Mouse (Mus musculus): ENCODE measurements around the gene Tmem150c. TPM values are rescaled to one million over a fixed set of nuclear protein-coding genes. Genes with fewer than 3 reads are reported as not detected.
A peak's percentile ranks its signal among the peaks of the same experiment; 100 is the strongest.

Gene Tmem150c
- total RNA-seq, 1 experiment, result 0.22 TPM

DNA sequence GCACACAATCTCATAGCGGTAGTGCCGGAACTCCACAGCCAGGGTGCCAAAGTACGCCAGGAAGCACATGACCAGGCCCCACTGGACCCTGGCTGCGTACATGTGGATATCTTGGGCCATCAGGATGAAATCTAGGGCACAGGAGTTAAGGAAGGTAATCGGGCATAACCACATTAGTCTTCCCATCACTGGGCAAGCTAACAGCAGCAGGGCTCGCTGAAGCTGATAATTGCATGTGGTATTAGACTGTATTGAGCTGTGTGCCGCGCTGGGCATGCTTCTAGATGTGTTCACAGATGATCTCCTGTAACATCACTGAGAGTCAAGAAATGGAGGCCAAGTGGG, 79.7 kb downstream of the Tmem150c start:
- Histone ChIP-seq H3K4me3 (ENCODE audit: insufficient read depth in 1 of 2, low read depth in 1 of 2, low read length in 2 of 2, poor library complexity in 1 of 2, severe bottlenecking in 1 of 2) (no peak overlapping the region), H3K27ac (ENCODE audit: insufficient read depth, low read depth, low read length, poor library complexity, severe bottlenecking) (no peak overlapping the region), H3K9me3 (ENCODE audit: control insufficient read depth, insufficient read depth, low read depth, low read length) (no peaks in the 10 kb centered on the region), H3K9ac (ENCODE audit: insufficient read depth, low read depth, low read length, poor library complexity, severe bottlenecking) (no peak overlapping the region), H3K36me3 (ENCODE audit: control insufficient read depth, insufficient read depth, low read length, poor library complexity, severe bottlenecking) (no peaks in the 10 kb centered on the region), H3K4me1 (ENCODE audit: control insufficient read depth in 2 of 2, insufficient read depth in 2 of 2, low read length in 2 of 2, poor library complexity in 1 of 2) (peaks cover 0 to 6% of the 10 kb centered on the region in 2 experiments; a peak in 1 of 4 replicates)
- no peak for DNase-seq (ENCODE audit: low read depth, low spot score)
- in situ Hi-C loops (cut with MboI; ENCODE audit: low sequenced_read_pairs in 2 of 2, unreplicated experiment in 2 of 2), result loop anchor here in 1 of 2 experiments (10.0 to 25.0 kb wide), 2 partner anchors 157 to 235 kb away; no protein-coding TSS in a partner anchor
- TF ChIP-seq MAFK (IDR thresholded peaks at IDR 0.05; ENCODE audit: insufficient read depth, low read depth, low read length) (no peak), CHD2 (IDR thresholded peaks at IDR 0.05; ENCODE audit: low read depth, low read length) (no peak), HCFC1 (IDR thresholded peaks at IDR 0.05; ENCODE audit: borderline replicate concordance, insufficient read depth, low read length) (no peak), ZNF384 (IDR thresholded peaks at IDR 0.05; ENCODE audit: low read depth, low read length) (no peak), ZC3H11A (IDR thresholded peaks at IDR 0.05; ENCODE audit: borderline replicate concordance, low read depth, low read length) (no peak)

DNA sequence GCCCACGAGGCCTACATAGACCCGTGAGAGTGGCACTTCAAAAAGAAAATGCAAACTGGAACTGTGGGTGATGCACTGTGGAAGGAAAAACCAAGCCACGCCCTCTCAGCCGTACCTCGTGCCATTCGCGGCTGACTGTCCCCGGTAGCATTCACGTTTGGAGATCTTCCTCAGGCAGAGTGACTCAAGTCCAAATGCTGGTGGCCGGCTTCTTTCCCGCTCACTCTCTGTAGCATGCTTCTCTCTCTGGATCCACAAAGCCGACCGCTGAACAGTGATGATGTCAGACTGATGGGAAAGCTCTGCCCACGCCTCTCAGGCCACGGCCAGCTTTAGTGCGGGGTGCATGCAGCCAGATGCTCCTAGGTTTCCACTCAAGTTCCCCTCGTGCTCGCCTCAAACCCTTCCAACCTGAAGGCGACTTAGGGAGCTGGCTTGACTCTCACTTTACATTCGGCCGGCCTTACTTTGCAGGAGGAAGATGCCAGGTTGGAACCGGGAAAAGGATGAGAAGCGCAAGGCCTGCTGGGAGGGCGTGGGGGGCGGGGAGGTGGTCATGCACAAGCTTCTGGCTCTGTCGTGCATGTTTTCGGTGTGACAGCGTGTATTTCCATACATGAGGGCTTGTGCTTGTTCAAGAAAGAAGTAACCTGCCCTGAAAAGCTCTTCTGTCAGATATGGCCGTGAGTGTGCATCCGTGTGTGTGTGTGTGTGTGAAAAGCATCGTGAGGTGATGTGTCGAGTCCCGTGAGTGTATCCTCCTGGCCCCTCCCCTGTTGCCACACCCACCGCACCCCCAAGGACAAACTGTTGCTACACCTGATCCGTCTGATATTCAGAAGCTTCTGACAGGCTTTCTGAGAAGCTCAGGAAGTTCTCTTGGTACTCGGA, 80.3 kb downstream of the Tmem150c start:
- Histone ChIP-seq H3K27ac (ENCODE audit: insufficient read depth, low read depth, low read length, poor library complexity, severe bottlenecking) (no peak overlapping the region), H3K9me3 (ENCODE audit: control insufficient read depth, insufficient read depth, low read depth, low read length) (no peaks in the 10 kb centered on the region), H3K9ac (ENCODE audit: insufficient read depth, low read depth, low read length, poor library complexity, severe bottlenecking) (no peak overlapping the region; the same call in 1 of the 2 replicates), H3K36me3 (ENCODE audit: control insufficient read depth, insufficient read depth, low read length, poor library complexity, severe bottlenecking) (no peaks in the 10 kb centered on the region), H3K4me1 (ENCODE audit: control insufficient read depth in 2 of 2, insufficient read depth in 2 of 2, low read length in 2 of 2, poor library complexity in 1 of 2) (peaks cover 0 to 6% of the 10 kb centered on the region in 2 experiments; a peak in 1 of 4 replicates), H3K4me3 (ENCODE audit: insufficient read depth in 1 of 2, low read depth in 1 of 2, low read length in 2 of 2, poor library complexity in 1 of 2, severe bottlenecking in 1 of 2) (peak overlapping the region; percentile 28 to 62)
- TF ChIP-seq HCFC1 (IDR thresholded peaks at IDR 0.05; ENCODE audit: borderline replicate concordance, insufficient read depth, low read length), result no peak
- TF ChIP-seq CHD2 (IDR thresholded peaks at IDR 0.05; ENCODE audit: low read depth, low read length), result no peak
- TF ChIP-seq ZC3H11A (IDR thresholded peaks at IDR 0.05; ENCODE audit: borderline replicate concordance, low read depth, low read length), result no peak
- no peak for TF ChIP-seq MAFK (IDR thresholded peaks at IDR 0.05; ENCODE audit: insufficient read depth, low read depth, low read length)
- no peak for TF ChIP-seq ZNF384 (IDR thresholded peaks at IDR 0.05; ENCODE audit: low read depth, low read length)
- DNase-seq (ENCODE audit: low read depth, low spot score), result peak; percentile 16
- in situ Hi-C loops (cut with MboI; ENCODE audit: low sequenced_read_pairs in 2 of 2, unreplicated experiment in 2 of 2), result loop anchor here in 1 of 2 experiments (10.0 to 25.0 kb wide), 2 partner anchors 158 to 236 kb away; no protein-coding TSS in a partner anchor

DNA sequence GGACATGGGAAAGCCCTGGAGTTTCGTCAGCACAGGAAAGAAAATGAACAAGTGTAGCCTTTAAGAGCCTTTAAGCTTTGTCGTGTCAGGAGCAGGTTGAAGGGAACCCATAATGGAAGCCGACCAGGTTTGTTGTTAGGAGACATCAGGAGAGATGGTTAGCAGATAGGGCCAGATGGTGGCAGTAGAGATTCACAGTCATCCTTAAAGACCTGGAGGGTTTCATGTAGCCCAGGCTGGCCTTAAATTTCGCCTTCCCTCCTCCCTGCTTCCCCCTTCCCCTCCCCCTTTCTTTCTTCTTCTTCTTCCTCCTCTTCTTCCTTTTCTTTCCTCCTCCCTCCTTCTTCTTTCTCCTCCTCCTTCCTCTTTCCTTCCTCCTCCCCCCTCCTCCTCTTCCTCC, 85.0 kb downstream of the Tmem150c start:
- peak; percentile 19 for DNase-seq (ENCODE audit: low read depth, low spot score)
- H3K9me3 ChIP-seq (ENCODE audit: control insufficient read depth, insufficient read depth, low read depth, low read length), result no peaks in the 10 kb centered on the region
- H3K36me3 ChIP-seq (ENCODE audit: control insufficient read depth, insufficient read depth, low read length, poor library complexity, severe bottlenecking), result peaks cover 11% of the 10 kb centered on the region
- TF ChIP-seq HCFC1 (IDR thresholded peaks at IDR 0.05; ENCODE audit: borderline replicate concordance, insufficient read depth, low read length), result no peak
- TF ChIP-seq MAFK (IDR thresholded peaks at IDR 0.05; ENCODE audit: insufficient read depth, low read depth, low read length), result no peak
- TF ChIP-seq ZC3H11A (IDR thresholded peaks at IDR 0.05; ENCODE audit: borderline replicate concordance, low read depth, low read length), result no peak
- TF ChIP-seq ZNF384 (IDR thresholded peaks at IDR 0.05; ENCODE audit: low read depth, low read length), result no peak
- TF ChIP-seq CHD2 (IDR thresholded peaks at IDR 0.05; ENCODE audit: low read depth, low read length), result no peak
- H3K27ac ChIP-seq (ENCODE audit: insufficient read depth, low read depth, low read length, poor library complexity, severe bottlenecking), result no peak overlapping the region
- no peak overlapping the region for H3K4me3 ChIP-seq (ENCODE audit: insufficient read depth in 1 of 2, low read depth in 1 of 2, low read length in 2 of 2, poor library complexity in 1 of 2, severe bottlenecking in 1 of 2)
- H3K4me1 ChIP-seq (ENCODE audit: control insufficient read depth in 2 of 2, insufficient read depth in 2 of 2, low read length in 2 of 2, poor library complexity in 1 of 2), result peaks cover 0 to 5% of the 10 kb centered on the region in 2 experiments; a peak in 1 of 4 replicates
- H3K9ac ChIP-seq (ENCODE audit: insufficient read depth, low read depth, low read length, poor library complexity, severe bottlenecking), result no peak overlapping the region
- in situ Hi-C loops (cut with MboI; ENCODE audit: low sequenced_read_pairs in 2 of 2, unreplicated experiment in 2 of 2), result loop anchor here in 1 of 2 experiments (10.0 to 25.0 kb wide), 2 partner anchors 88 to 240 kb away; partner anchors contain the start of gene Tmem150c

DNA sequence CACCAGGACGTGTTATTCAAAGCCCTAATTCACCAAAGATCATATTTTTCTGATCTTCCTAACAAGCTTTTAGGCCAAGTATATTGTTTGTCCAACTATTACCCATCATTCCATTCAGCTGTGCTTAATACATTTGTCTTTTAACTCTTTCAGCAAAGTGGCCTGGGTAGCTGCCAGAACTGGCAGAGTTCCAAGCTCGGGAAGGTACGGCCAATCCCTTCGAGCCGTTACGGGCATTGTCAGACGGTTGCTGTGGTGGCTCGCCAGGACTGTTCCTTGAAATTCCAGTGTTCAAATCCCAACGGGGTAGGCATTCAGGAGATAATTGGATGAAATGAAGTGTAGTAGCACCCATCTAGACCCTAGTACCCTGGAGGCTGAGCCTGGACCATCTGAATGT, 87.1 kb downstream of the Tmem150c start:
- no peak overlapping the region for H3K27ac ChIP-seq (ENCODE audit: insufficient read depth, low read depth, low read length, poor library complexity, severe bottlenecking)
- DNase-seq (ENCODE audit: low read depth, low spot score), result no peak

More for the DNA sequence above, 87.1 kb downstream of the Tmem150c start:
- in situ Hi-C loops (cut with MboI; ENCODE audit: low sequenced_read_pairs in 2 of 2, unreplicated experiment in 2 of 2), result loop anchor here in 1 of 2 experiments (10.0 to 25.0 kb wide), 2 partner anchors 90 to 242 kb away; partner anchors contain the start of gene Tmem150c
- Histone ChIP-seq H3K4me1 (ENCODE audit: control insufficient read depth in 2 of 2, insufficient read depth in 2 of 2, low read length in 2 of 2, poor library complexity in 1 of 2) (no peaks in the 10 kb centered on the region), H3K9ac (ENCODE audit: insufficient read depth, low read depth, low read length, poor library complexity, severe bottlenecking) (no peak overlapping the region), H3K9me3 (ENCODE audit: control insufficient read depth, insufficient read depth, low read depth, low read length) (no peaks in the 10 kb centered on the region), H3K36me3 (ENCODE audit: control insufficient read depth, insufficient read depth, low read length, poor library complexity, severe bottlenecking) (peaks cover 20% of the 10 kb centered on the region), H3K4me3 (ENCODE audit: insufficient read depth in 1 of 2, low read depth in 1 of 2, low read length in 2 of 2, poor library complexity in 1 of 2, severe bottlenecking in 1 of 2) (no peak overlapping the region)
- TF ChIP-seq ZNF384 (IDR thresholded peaks at IDR 0.05; ENCODE audit: low read depth, low read length) (no peak), MAFK (IDR thresholded peaks at IDR 0.05; ENCODE audit: insufficient read depth, low read depth, low read length) (no peak), HCFC1 (IDR thresholded peaks at IDR 0.05; ENCODE audit: borderline replicate concordance, insufficient read depth, low read length) (no peak), CHD2 (IDR thresholded peaks at IDR 0.05; ENCODE audit: low read depth, low read length) (no peak), ZC3H11A (IDR thresholded peaks at IDR 0.05; ENCODE audit: borderline replicate concordance, low read depth, low read length) (no peak)
